Mouse (Mus musculus) E14TG2a.4 (cell line): ENCODE results near the gene Uxs1.

Source experiments
- CTCF ChIP-seq: conservative IDR thresholded peaks from 2 replicates; pipeline ENCODE4 v1.5.1; 2014; ENCODE audit warnings: low read length
- NANOG ChIP-seq: IDR thresholded peaks from 2 replicates; pipeline ENCODE4 v1.6.1; 2014; ENCODE audit warnings: borderline replicate concordance, low read length, mixed read lengths
- POU5F1 ChIP-seq: IDR thresholded peaks from 2 replicates; pipeline ENCODE4 v1.6.1; 2014; ENCODE audit warnings: low read length, borderline replicate concordance

- TF ChIP-seq CTCF (no peak), POU5F1 (no peak), NANOG (no peak)
Measured at GRCm38 (mm10) chr1:43718793-43719192, 108.8 kb downstream of the Uxs1 start.
